Mouse (Mus musculus) CH12.LX (cell line): Measurements from ENCODE around the gene Prss35. TPM values are rescaled to one million over a fixed set of nuclear protein-coding genes. Genes with fewer than 3 reads are reported as not detected.
A peak's percentile ranks its signal among the peaks of the same experiment; 100 is the strongest.

ENCODE experiments used
- DNase-seq: peaks from one replicate; pipeline ENCODE4 v3.0.0-alpha.2; 2013; ENCODE audit errors: extremely low read depth
- H3K27ac ChIP-seq: 2 replicates; pipeline ENCODE4 v1.5.1; 2012; ENCODE audit warnings: low read depth, mild to moderate bottlenecking, control low read depth, moderate library complexity; ENCODE audit not compliant: insufficient read depth
- H3K27me3 ChIP-seq: replicated peaks from 2 replicates; pipeline ENCODE3; 2012; ENCODE audit warnings: inconsistent platforms
- H3K36me3 ChIP-seq, 2 experiments: replicated peaks in 1 of 2; 2 replicates each; pipeline versions ENCODE3 to v1.6.1; 2012; ENCODE audit warnings: inconsistent platforms in 1 of 2, low read length in 1 of 2, mild to moderate bottlenecking in 1 of 2, mixed read lengths in 1 of 2, moderate library complexity in 1 of 2; ENCODE audit not compliant: control insufficient read depth in 1 of 2, insufficient read depth in 1 of 2
- H3K4me1 ChIP-seq, 2 experiments: 2 replicates each; pipeline ENCODE4 v1.6.1; 2012; ENCODE audit warnings: inconsistent platforms in 1 of 2, moderate library complexity in 1 of 2; ENCODE audit not compliant: insufficient read depth in 2 of 2, control insufficient read depth in 1 of 2
- H3K4me2 ChIP-seq: 2 replicates; pipeline ENCODE4 v1.6.1; 2012; ENCODE audit warnings: low read depth, mild to moderate bottlenecking, control low read depth; ENCODE audit not compliant: poor library complexity, insufficient read depth, severe bottlenecking
- H3K4me3 ChIP-seq, 3 experiments: fragments of 150-350 bp in 1 of 3; sonication (generic) in 1 of 3; replicated peaks in 1 of 3; 2 replicates each; pipeline versions ENCODE3 to v1.5.1; 2011 to 2012; ENCODE audit warnings: low read depth in 2 of 3, low read length in 2 of 3, mild to moderate bottlenecking in 2 of 3, moderate library complexity in 2 of 3, control low read depth in 1 of 3, improper control_type of control experiment in 1 of 3, inconsistent platforms in 1 of 3, mixed read lengths in 1 of 3; ENCODE audit not compliant: poor library complexity in 1 of 3
- H3K79me2 ChIP-seq: replicated peaks from 2 replicates; pipeline ENCODE4 v1.6.1; 2012; ENCODE audit warnings: mild to moderate bottlenecking, moderate library complexity; ENCODE audit not compliant: control insufficient read depth, poor library complexity, insufficient read depth, severe bottlenecking; ENCODE audit errors: extremely low read depth
- H3K9ac ChIP-seq: 2 replicates; pipeline ENCODE4 v1.6.1; 2012; ENCODE audit warnings: low read depth, mild to moderate bottlenecking, control low read depth, moderate library complexity; ENCODE audit not compliant: insufficient read depth
- H3K9me3 ChIP-seq: replicated peaks from 2 replicates; pipeline ENCODE3; 2012; ENCODE audit warnings: low read length, inconsistent platforms, mixed read lengths
- BHLHE40 ChIP-seq: IDR thresholded peaks from 2 replicates; pipeline ENCODE4 v1.6.1; 2011; ENCODE audit warnings: mild to moderate bottlenecking, low read depth, low read length, improper control_type of control experiment
- CHD1 ChIP-seq: IDR thresholded peaks from 2 replicates; pipeline ENCODE4 v1.6.1; 2012; ENCODE audit warnings: low read depth, low read length, improper control_type of control experiment, inconsistent platforms
- CHD2 ChIP-seq: IDR thresholded peaks from 2 replicates; pipeline ENCODE4 v1.6.1; 2011; ENCODE audit warnings: low read length, improper control_type of control experiment
- CTCF ChIP-seq, 2 experiments: IDR thresholded peaks in 1 of 2; conservative IDR thresholded peaks in 1 of 2; 2 replicates each; pipeline ENCODE4 v1.5.1; 2011 to 2012; ENCODE audit warnings: low read depth in 2 of 2, low read length in 2 of 2, improper control_type of control experiment in 1 of 2, inconsistent platforms in 1 of 2, mild to moderate bottlenecking in 1 of 2, moderate library complexity in 1 of 2
- ELF1 ChIP-seq: IDR thresholded peaks from 2 replicates; pipeline ENCODE4 v1.6.1; 2014; ENCODE audit warnings: low read depth, mild to moderate bottlenecking, inconsistent platforms, low read length, improper control_type of control experiment
- EP300 ChIP-seq: IDR thresholded peaks from 2 replicates; pipeline ENCODE4 v1.6.1; 2011; ENCODE audit warnings: low read length, improper control_type of control experiment
- ETS1 ChIP-seq: conservative IDR thresholded peaks from 2 replicates; pipeline ENCODE4 v1.6.1; 2012; ENCODE audit warnings: low read depth, mild to moderate bottlenecking, inconsistent platforms, low read length, improper control_type of control experiment, moderate library complexity
- GABPA ChIP-seq: IDR thresholded peaks from 2 replicates; pipeline ENCODE4 v1.6.1; 2012; ENCODE audit warnings: low read depth, low read length, improper control_type of control experiment, inconsistent platforms; ENCODE audit not compliant: insufficient replicate concordance
- IRF4 ChIP-seq: IDR thresholded peaks from 2 replicates; pipeline ENCODE4 v1.6.1; 2014; ENCODE audit warnings: low read depth, mild to moderate bottlenecking, inconsistent platforms, low read length, improper control_type of control experiment
- JUN ChIP-seq: IDR thresholded peaks from 2 replicates; pipeline ENCODE4 v1.6.1; 2011; ENCODE audit warnings: low read depth, mild to moderate bottlenecking, low read length, improper control_type of control experiment, moderate library complexity; ENCODE audit not compliant: insufficient read depth
- JUND ChIP-seq: conservative IDR thresholded peaks from 2 replicates; pipeline ENCODE4 v1.6.1; 2011; ENCODE audit warnings: low read depth, low read length, improper control_type of control experiment
- MEF2A ChIP-seq: IDR thresholded peaks from 2 replicates; pipeline ENCODE4 v1.6.1; 2014; ENCODE audit warnings: low read depth, mild to moderate bottlenecking, inconsistent platforms, low read length, improper control_type of control experiment, borderline replicate concordance
- MXI1 ChIP-seq: IDR thresholded peaks from 2 replicates; pipeline ENCODE4 v1.6.1; 2011; ENCODE audit warnings: mild to moderate bottlenecking, low read depth, low read length, improper control_type of control experiment
- MYC ChIP-seq: IDR thresholded peaks from 2 replicates; pipeline ENCODE4 v1.6.1; 2011; ENCODE audit warnings: low read depth, mild to moderate bottlenecking, improper control_type of control experiment, low read length
- NELFE ChIP-seq: IDR thresholded peaks from 2 replicates; pipeline ENCODE4 v1.6.1; 2011; ENCODE audit warnings: low read depth, low read length, improper control_type of control experiment
- PAX5 ChIP-seq: IDR thresholded peaks from 2 replicates; pipeline ENCODE4 v1.6.1; 2012; ENCODE audit warnings: low read length, inconsistent platforms, mixed read lengths
- POLR2A ChIP-seq: IDR thresholded peaks from 2 replicates; pipeline ENCODE4 v1.6.1; 2011; ENCODE audit warnings: low read depth, mild to moderate bottlenecking, improper control_type of control experiment, low read length
- RCOR1 ChIP-seq: conservative IDR thresholded peaks from 2 replicates; pipeline ENCODE4 v1.6.1; 2012; ENCODE audit warnings: low read depth, mild to moderate bottlenecking, inconsistent platforms, low read length, improper control_type of control experiment
- SIN3A ChIP-seq: IDR thresholded peaks from 2 replicates; pipeline ENCODE4 v1.6.1; 2012; ENCODE audit warnings: low read length, improper control_type of control experiment, inconsistent platforms
- TBP ChIP-seq: conservative IDR thresholded peaks from 2 replicates; pipeline ENCODE4 v1.6.1; 2011; ENCODE audit warnings: low read depth, low read length, improper control_type of control experiment
- UBTF ChIP-seq: IDR thresholded peaks from 2 replicates; pipeline ENCODE4 v1.6.1; 2012; ENCODE audit warnings: low read depth, mild to moderate bottlenecking, inconsistent platforms, low read length, improper control_type of control experiment, moderate library complexity
- USF1 ChIP-seq: IDR thresholded peaks from 2 replicates; pipeline ENCODE4 v1.6.1; 2014; ENCODE audit warnings: low read depth, mild to moderate bottlenecking, inconsistent platforms, low read length, improper control_type of control experiment
- USF2 ChIP-seq: conservative IDR thresholded peaks from 2 replicates; pipeline ENCODE4 v1.6.1; 2011; ENCODE audit warnings: low read depth, low read length, improper control_type of control experiment
- ZKSCAN1 ChIP-seq: IDR thresholded peaks from 2 replicates; pipeline ENCODE4 v1.6.1; 2012; ENCODE audit warnings: low read depth, inconsistent platforms, low read length, improper control_type of control experiment, borderline replicate concordance
- ZMIZ1 ChIP-seq: IDR thresholded peaks from 2 replicates; pipeline ENCODE4 v1.6.1; 2012; ENCODE audit warnings: low read depth, mild to moderate bottlenecking, inconsistent platforms, low read length, improper control_type of control experiment
- ZNF384 ChIP-seq: IDR thresholded peaks from 2 replicates; pipeline ENCODE4 v1.6.1; 2012; ENCODE audit warnings: low read depth, low read length, improper control_type of control experiment, inconsistent platforms
- dilution Hi-C: fragments of 300-500 bp; cut with MboI; formaldehyde crosslinking; loops from 2 replicates; pipeline ENCODE4 v1.14.3; 2020; ENCODE audit warnings: low sequenced_read_pairs; ENCODE audit not compliant: extremely low pct_unique_long_range_greater_than_20kb, extremely low pct_ligation_motif_present
- in situ Hi-C: fragments of 300-500 bp; cut with MboI; formaldehyde crosslinking; loops from 3 replicates; pipeline ENCODE4 v1.14.3; 2019; ENCODE audit warnings: low sequenced_read_pairs, low pct_ligation_motif_present, low pct_unique_long_range_greater_than_20kb, mixed read lengths
- polyA plus RNA-seq: library from polyadenylated mRNA; unstranded; fragments of >175 nt; gene quantifications from 2 replicates; pipeline ENCODE4 v1.2.1, GENCODE M21; 2012; ENCODE audit warnings: low read depth; ENCODE audit not compliant: insufficient read length
- total RNA-seq, 2 experiments: library from RNA; depleted of rRNA; stranded (reverse); fragments of 300-350 nt in 1 of 2; fragments of >200 nt in 1 of 2; gene quantifications; 2 replicates each; pipeline ENCODE4 v1.2.3; 2012 to 2014

Gene Prss35
- total and polyA plus RNA-seq, 3 experiments = not detected

- Histone ChIP-seq H3K9ac (no peak overlapping the region), H3K79me2 (no peaks in the 10 kb centered on the region), H3K27ac (no peak overlapping the region), H3K9me3 (no peaks in the 10 kb centered on the region), H3K36me3 (no peaks in the 10 kb centered on the region), H3K4me3 (no peak overlapping the region), H3K4me2 (no peak overlapping the region), H3K4me1 (peaks cover 0 to 3% of the 10 kb centered on the region in 2 experiments; a peak in 2 of 4 replicates), H3K27me3 (no peaks in the 10 kb centered on the region)
- DNase-seq = no peak
- TF ChIP-seq MXI1 = no peak
- no peak for TF ChIP-seq USF1
- TF ChIP-seq RCOR1 = no peak
- TF ChIP-seq ZKSCAN1 = no peak
- no peak for TF ChIP-seq JUN
- TF ChIP-seq UBTF = no peak
- dilution Hi-C loops (no loop called here), in situ Hi-C loops (no loop called here)
These were observed 23.2 kb upstream of the Prss35 start for GRCm38 (mm10) chr9:86720227-86720626.

GRCm38 (mm10) chr9:86720794-86721193 is 22.7 kb upstream of the Prss35 start:
- peaks cover 0 to 3% of the 10 kb centered on the region in 2 experiments; a peak in 2 of 4 replicates for H3K4me1 ChIP-seq
- no peak overlapping the region for H3K4me3 ChIP-seq
- TF ChIP-seq ZNF384 = no peak
- no peak for TF ChIP-seq RCOR1
- TF ChIP-seq MEF2A = no peak
- no peak for TF ChIP-seq ETS1
- TF ChIP-seq CTCF (conservative IDR thresholded peaks at IDR 0.05 in 1 of 2, IDR thresholded peaks at IDR 0.05 in 1 of 2; ENCODE audit: low read depth in 2 of 2, low read length in 2 of 2) = no peak
- no peak for TF ChIP-seq POLR2A
- TF ChIP-seq ZMIZ1 = no peak
- TF ChIP-seq SIN3A = no peak
- no peak for TF ChIP-seq ELF1
- TF ChIP-seq PAX5 = no peak
- no peak for TF ChIP-seq CHD2
- no peak overlapping the region for H3K27ac ChIP-seq
- DNase-seq = peak; percentile 24
- in situ Hi-C loops (no loop called here), dilution Hi-C loops (no loop called here)
- H3K79me2 ChIP-seq = no peaks in the 10 kb centered on the region
- no peak overlapping the region for H3K9ac ChIP-seq
- no peaks in the 10 kb centered on the region for H3K27me3 ChIP-seq
- H3K9me3 ChIP-seq = no peaks in the 10 kb centered on the region
- H3K36me3 ChIP-seq = no peaks in the 10 kb centered on the region
- H3K4me2 ChIP-seq = no peak overlapping the region

- Histone ChIP-seq H3K27me3 (no peaks in the 10 kb centered on the region), H3K9me3 (no peaks in the 10 kb centered on the region), H3K9ac (no peak overlapping the region), H3K4me3 (no peak overlapping the region), H3K27ac (no peak overlapping the region), H3K4me2 (no peak overlapping the region), H3K4me1 (peaks cover 0 to 8% of the 10 kb centered on the region in 2 experiments; a peak in 2 of 4 replicates), H3K79me2 (no peaks in the 10 kb centered on the region), H3K36me3 (no peaks in the 10 kb centered on the region)
- in situ Hi-C loops = loop anchor here (25.0 kb wide), 1 partner anchor 263 kb away; the partner anchor contains the start of genes Dop1a and Ube2cbp
- no peak for TF ChIP-seq MYC
- TF ChIP-seq RCOR1 = no peak
- TF ChIP-seq GABPA = no peak
- TF ChIP-seq CTCF (conservative IDR thresholded peaks at IDR 0.05 in 1 of 2, IDR thresholded peaks at IDR 0.05 in 1 of 2; ENCODE audit: low read depth in 2 of 2, low read length in 2 of 2) = no peak
- no peak for TF ChIP-seq ETS1
- no peak for TF ChIP-seq BHLHE40
- no peak for TF ChIP-seq CHD1
- no peak for TF ChIP-seq IRF4
- TF ChIP-seq TBP = no peak
- TF ChIP-seq ZMIZ1 = no peak
- TF ChIP-seq NELFE = no peak
- TF ChIP-seq MXI1 = no peak
- no peak for TF ChIP-seq PAX5
- no peak for TF ChIP-seq JUND
- TF ChIP-seq EP300 = no peak
- no peak for TF ChIP-seq USF2
- dilution Hi-C loops = no loop called here
- DNase-seq = no peak
These were observed 18.4 kb upstream of the Prss35 start for GRCm38 (mm10) chr9:86725066-86725465.
